Mouse (Mus musculus): ENCODE data around the gene Oxsr1. TPM values are rescaled to one million over a fixed set of nuclear protein-coding genes. Genes with fewer than 3 reads are reported as not detected.
A peak's percentile ranks its signal among the peaks of the same experiment; 100 is the strongest.

The Oxsr1 gene
- polyA plus RNA-seq, 1 experiment: 47.9 TPM

DNA sequence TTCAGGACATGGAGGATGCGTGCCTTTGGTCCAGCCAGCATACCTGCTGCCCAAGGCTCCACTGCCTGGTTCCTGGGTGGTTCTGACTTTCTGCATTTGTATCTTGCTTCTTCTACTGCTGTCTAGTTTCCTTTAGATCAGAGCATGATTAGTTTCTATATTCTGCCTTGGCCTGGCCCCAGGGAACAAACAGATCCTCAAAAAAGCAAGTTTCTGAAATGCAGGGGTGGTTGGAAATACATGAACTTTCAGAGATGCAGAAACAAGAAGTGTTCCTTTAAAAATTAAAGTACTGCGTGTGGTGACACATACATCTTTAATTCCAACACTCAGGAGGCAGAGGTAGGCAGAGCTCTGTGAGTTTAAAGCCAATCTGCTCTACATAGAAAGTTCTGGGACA, 12.6 kb upstream of the Oxsr1 start:
- 94% methylated on average over 2 of the region's 2 CpGs for WGBS
- no peak for DNase-seq
- TF ChIP-seq POLR2A (IDR thresholded peaks at IDR 0.05; ENCODE audit: borderline replicate concordance, insufficient read depth, low read length) (no peak), CTCF (IDR thresholded peaks at IDR 0.05; ENCODE audit: borderline replicate concordance, insufficient read depth, low read depth, low read length) (no peak)
- peaks cover 8% of the 10 kb centered on the region for H3K4me1 ChIP-seq (ENCODE audit: control insufficient read depth, insufficient read depth, low read length)
- no peak overlapping the region for H3K27ac ChIP-seq (ENCODE audit: insufficient read depth, low read length)
- no peak overlapping the region for H3K4me3 ChIP-seq (replicated peaks; ENCODE audit: insufficient read depth, low read depth, low read length)
- no peaks in the 10 kb centered on the region for H3K27me3 ChIP-seq (ENCODE audit: control insufficient read depth, insufficient read depth, low read length)

DNA sequence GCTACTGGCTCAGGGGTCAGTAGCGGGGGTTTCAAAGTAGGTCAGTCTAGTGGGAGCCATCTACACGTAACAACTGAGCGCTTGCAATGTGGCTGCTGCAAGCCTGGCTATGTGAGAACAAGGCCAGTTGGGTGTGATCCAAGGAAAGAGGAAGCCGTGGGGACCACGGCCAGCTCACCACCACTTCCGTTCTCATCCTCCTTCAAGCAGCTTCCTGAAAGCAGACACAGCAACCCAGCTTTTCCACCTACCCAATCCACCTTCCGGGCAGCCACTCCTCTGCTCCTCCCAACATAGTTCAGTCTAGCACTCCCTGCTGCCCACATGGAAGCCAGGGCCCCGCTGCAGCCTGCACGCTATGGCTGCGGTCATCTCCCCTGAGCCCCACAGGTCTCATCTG, 12.1 kb upstream of the Oxsr1 start:
- DNase-seq: no peak
- peaks cover 8% of the 10 kb centered on the region for H3K4me1 ChIP-seq (ENCODE audit: control insufficient read depth, insufficient read depth, low read length)
- no peaks in the 10 kb centered on the region for H3K27me3 ChIP-seq (ENCODE audit: control insufficient read depth, insufficient read depth, low read length)
- WGBS: 21% methylated on average over 10 of the region's 10 CpGs
- no peak overlapping the region for H3K27ac ChIP-seq (ENCODE audit: insufficient read depth, low read length)
- TF ChIP-seq CTCF (IDR thresholded peaks at IDR 0.05; ENCODE audit: borderline replicate concordance, insufficient read depth, low read depth, low read length) (no peak), POLR2A (IDR thresholded peaks at IDR 0.05; ENCODE audit: borderline replicate concordance, insufficient read depth, low read length) (no peak)
- no peak overlapping the region for H3K4me3 ChIP-seq (replicated peaks; ENCODE audit: insufficient read depth, low read depth, low read length)

DNA sequence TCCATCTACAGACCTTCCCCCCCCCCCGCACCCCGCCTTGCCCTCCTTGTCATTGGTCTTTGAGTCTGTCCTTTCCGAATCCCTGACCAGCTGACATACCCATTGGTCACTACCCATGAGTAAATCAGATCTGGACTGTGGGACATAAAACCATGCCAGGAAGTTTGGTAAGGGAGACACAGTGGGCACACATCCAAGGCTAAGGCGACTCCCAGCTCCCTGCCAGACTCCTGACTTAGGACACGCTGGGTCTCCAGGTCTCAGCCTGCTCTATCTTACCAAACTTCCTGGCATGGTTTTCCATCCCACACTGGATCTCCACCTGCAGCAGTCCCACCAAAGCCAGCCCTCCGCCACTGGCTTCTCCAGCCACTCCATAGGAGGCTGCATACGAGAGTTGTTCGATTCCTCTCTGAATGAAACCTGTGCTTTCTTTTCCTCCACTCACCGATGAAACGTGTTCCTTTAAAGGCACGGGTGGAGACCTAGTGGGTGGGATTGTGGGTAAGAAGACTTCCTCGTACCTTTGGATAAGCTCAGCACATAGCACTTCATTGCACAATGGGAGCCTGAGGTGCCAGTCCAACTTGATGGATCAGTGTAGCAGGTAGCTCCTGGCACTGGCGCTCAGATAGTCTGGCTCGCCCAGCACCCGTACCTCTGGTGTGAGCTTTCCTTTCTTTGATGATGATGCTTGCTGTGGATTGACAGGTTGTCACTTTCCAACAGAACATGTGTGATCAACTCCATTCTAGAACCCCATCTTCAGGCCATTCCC, 8.1 kb upstream of the Oxsr1 start:
- Histone ChIP-seq H3K27me3 (ENCODE audit: control insufficient read depth, insufficient read depth, low read length) (no peaks in the 10 kb centered on the region), H3K4me1 (ENCODE audit: control insufficient read depth, insufficient read depth, low read length) (peaks cover 8% of the 10 kb centered on the region; the same call in 1 of the 2 replicates), H3K27ac (ENCODE audit: insufficient read depth, low read length) (no peak overlapping the region), H3K4me3 (replicated peaks; ENCODE audit: insufficient read depth, low read depth, low read length) (no peak overlapping the region)
- no peak for DNase-seq
- TF ChIP-seq POLR2A (IDR thresholded peaks at IDR 0.05; ENCODE audit: borderline replicate concordance, insufficient read depth, low read length) (no peak), CTCF (IDR thresholded peaks at IDR 0.05; ENCODE audit: borderline replicate concordance, insufficient read depth, low read depth, low read length) (no peak)
- 74% methylated on average over 15 of the region's 15 CpGs for WGBS

DNA sequence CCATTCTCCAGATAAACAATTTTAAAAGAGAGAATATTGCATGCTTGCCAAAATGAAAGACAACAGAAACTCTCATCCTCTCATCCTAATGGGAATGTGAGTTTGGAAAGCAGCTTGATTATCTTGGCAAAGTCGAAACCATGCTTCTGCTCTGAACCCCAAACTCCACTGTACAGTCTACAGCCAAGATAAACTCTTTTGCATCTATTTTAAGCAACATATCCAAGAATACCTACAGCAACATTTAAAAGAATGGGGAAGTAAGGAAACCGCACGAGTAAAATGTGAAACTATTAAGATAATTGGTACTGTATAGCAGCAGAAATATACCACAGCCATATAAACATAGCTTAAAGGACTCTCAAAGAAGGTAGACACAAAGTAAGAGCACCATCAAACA, 6.3 kb upstream of the Oxsr1 start:
- H3K4me1 ChIP-seq (ENCODE audit: control insufficient read depth, insufficient read depth, low read length): no peaks in the 10 kb centered on the region
- no peak overlapping the region for H3K4me3 ChIP-seq (replicated peaks; ENCODE audit: insufficient read depth, low read depth, low read length)
- H3K27me3 ChIP-seq (ENCODE audit: control insufficient read depth, insufficient read depth, low read length): no peaks in the 10 kb centered on the region
- TF ChIP-seq CTCF (IDR thresholded peaks at IDR 0.05; ENCODE audit: borderline replicate concordance, insufficient read depth, low read depth, low read length) (no peak), POLR2A (IDR thresholded peaks at IDR 0.05; ENCODE audit: borderline replicate concordance, insufficient read depth, low read length) (no peak)
- WGBS: 82% methylated on average over 3 of the region's 3 CpGs
- H3K27ac ChIP-seq (ENCODE audit: insufficient read depth, low read length): no peak overlapping the region
- DNase-seq: no peak

DNA sequence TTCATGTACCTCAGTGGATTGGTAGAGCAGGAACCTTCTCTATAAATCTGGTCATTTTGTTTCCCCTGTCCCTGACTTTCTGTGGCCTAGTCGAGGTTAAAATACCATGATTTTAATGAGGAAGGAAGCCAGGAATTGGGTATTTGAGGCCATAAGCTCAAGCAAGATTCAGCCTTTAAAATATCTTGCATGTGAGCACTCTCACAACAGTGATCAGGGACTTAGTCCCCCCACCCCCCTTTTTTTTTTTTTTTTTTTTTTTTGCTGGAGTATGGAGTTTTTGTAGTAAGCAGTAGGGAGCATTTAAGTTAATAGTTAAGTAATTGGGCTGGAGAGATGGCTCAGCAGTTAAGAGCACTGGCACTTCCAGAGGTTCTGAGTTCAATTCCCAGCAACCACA, 1.9 kb upstream of the Oxsr1 start:
- no peaks in the 10 kb centered on the region for H3K27me3 ChIP-seq (ENCODE audit: control insufficient read depth, insufficient read depth, low read length)
- no peak overlapping the region for H3K27ac ChIP-seq (ENCODE audit: insufficient read depth, low read length)
- no peak for TF ChIP-seq CTCF (IDR thresholded peaks at IDR 0.05; ENCODE audit: borderline replicate concordance, insufficient read depth, low read depth, low read length)
- no peak for TF ChIP-seq POLR2A (IDR thresholded peaks at IDR 0.05; ENCODE audit: borderline replicate concordance, insufficient read depth, low read length)
- WGBS: 66% methylated on average over 1 of the region's 1 CpGs
- no peak for DNase-seq
- no peaks in the 10 kb centered on the region for H3K4me1 ChIP-seq (ENCODE audit: control insufficient read depth, insufficient read depth, low read length)
- H3K4me3 ChIP-seq (replicated peaks; ENCODE audit: insufficient read depth, low read depth, low read length): no peak overlapping the region

DNA sequence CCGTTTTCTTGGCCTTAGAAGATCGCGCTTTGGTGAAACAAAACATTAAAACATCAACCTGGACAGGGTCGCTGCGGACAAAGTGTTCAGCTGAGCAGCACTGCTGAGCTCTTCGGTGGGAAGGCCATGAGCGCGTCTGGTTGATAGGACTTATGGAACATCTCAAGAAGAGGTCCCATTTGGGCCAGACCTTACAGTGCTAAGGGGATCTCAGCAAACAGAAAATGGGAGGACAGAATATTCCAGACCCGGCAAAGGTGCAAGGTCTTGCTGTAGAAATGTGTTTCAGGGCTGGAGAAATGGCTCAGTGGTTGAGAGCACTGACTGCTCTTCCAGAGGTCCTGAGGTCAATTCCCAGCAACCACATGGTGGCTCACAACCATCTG, 1.0 kb upstream of the Oxsr1 start:
- no peaks in the 10 kb centered on the region for H3K27me3 ChIP-seq (ENCODE audit: control insufficient read depth, insufficient read depth, low read length)
- DNase-seq: no peak
- WGBS: 3% methylated on average over 9 of the region's 9 CpGs
- peak overlapping the region; percentile 65 for H3K27ac ChIP-seq (ENCODE audit: insufficient read depth, low read length)
- no peaks in the 10 kb centered on the region for H3K4me1 ChIP-seq (ENCODE audit: control insufficient read depth, insufficient read depth, low read length)
- peak overlapping the region; percentile 66 for H3K4me3 ChIP-seq (replicated peaks; ENCODE audit: insufficient read depth, low read depth, low read length)
- TF ChIP-seq POLR2A (IDR thresholded peaks at IDR 0.05; ENCODE audit: borderline replicate concordance, insufficient read depth, low read length): no peak
- TF ChIP-seq CTCF (IDR thresholded peaks at IDR 0.05; ENCODE audit: borderline replicate concordance, insufficient read depth, low read depth, low read length): no peak

DNA sequence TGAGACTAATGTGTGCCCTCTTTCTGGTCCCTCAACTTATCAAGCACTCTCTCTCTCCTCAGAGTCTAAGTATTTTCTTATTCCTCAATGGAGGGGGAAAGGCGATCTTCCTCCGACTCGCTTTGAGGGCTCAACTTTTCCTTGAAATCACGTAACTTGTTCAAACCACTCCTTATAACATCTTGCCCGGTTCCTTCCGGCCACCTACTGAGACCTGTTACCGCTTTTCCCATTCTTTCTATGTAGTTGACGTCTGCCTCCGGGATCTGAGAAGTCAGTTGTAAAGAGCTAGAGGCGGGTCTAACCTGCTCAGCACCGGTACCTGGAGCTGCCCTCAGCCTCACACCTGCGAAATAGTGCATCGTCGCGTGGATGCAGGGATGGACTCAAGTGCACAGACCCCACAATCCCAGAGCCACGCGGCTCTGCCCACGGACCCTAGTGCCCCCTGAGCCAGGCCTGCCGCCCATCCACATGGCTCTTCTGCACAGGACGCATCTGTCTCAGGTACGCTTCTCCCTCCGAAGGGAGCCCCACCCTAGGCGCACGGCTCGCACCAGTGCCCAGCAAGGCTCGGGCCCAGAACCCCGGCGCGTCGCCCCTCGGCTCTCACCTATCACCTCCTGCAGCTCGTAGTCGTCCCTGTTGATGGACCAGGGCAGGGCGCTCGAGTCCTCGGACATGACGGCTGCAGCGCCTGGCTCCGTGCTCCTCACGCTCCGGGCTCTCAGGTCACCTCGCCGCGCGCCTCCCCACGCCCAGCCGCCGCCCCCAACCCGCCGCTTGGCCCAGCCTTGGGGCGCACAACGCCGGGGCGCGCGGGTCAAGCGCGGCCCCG, 616 bp downstream of the Oxsr1 start:
- Histone ChIP-seq H3K4me1 (ENCODE audit: control insufficient read depth, insufficient read depth, low read length) (no peaks in the 10 kb centered on the region), H3K4me3 (replicated peaks; ENCODE audit: insufficient read depth, low read depth, low read length) (peak overlapping the region; percentile 75), H3K27me3 (ENCODE audit: control insufficient read depth, insufficient read depth, low read length) (no peaks in the 10 kb centered on the region), H3K27ac (ENCODE audit: insufficient read depth, low read length) (no peak overlapping the region)
- 1% methylated on average over 59 of the region's 59 CpGs for WGBS
- TF ChIP-seq POLR2A (IDR thresholded peaks at IDR 0.05; ENCODE audit: borderline replicate concordance, insufficient read depth, low read length) (no peak), CTCF (IDR thresholded peaks at IDR 0.05; ENCODE audit: borderline replicate concordance, insufficient read depth, low read depth, low read length) (no peak)
- no peak for DNase-seq

Data from cerebellum, adult 2 months (tissue).